Mouse (Mus musculus): ENCODE measurements around the gene Pnp2.

DNA sequence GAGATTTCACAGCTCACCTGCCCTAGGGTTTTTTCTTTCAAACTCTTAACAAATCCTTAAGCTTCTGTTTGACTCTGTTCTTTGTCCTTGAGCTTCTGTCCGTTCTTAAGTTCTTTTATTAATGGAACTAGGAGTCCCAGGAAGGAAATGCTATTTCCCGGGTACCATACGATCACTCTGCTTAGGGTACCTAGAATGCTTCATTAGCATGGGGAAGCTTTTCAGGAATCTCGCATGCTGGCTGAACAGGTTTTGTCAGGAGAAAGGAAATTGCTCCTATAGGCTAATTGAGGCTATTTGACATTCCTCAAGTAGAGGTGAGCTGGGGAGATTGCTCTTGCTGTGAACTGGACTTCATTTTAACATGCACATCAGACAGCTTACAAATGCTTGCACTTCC is 17.9 kb downstream of the Pnp2 start:
- no peak for TF ChIP-seq USF1 (IDR thresholded peaks at IDR 0.05; ENCODE audit: low read depth)
- no peak for TF ChIP-seq POLR2A (IDR thresholded peaks at IDR 0.05; ENCODE audit: insufficient read length, low read depth)
- no peak for TF ChIP-seq POLR2AphosphoS2 (IDR thresholded peaks at IDR 0.05; ENCODE audit: insufficient read length, low read depth)
- no peak for TF ChIP-seq MAX (IDR thresholded peaks at IDR 0.05; ENCODE audit: low read depth)
- TF ChIP-seq TCF3 (IDR thresholded peaks at IDR 0.05; ENCODE audit: insufficient read length, low read depth), result no peak
- TF ChIP-seq MYOD1 (IDR thresholded peaks at IDR 0.05; ENCODE audit: control insufficient read depth in 1 of 3, insufficient read length in 2 of 3, low read depth in 2 of 3), result no peak
- no peak for TF ChIP-seq REST (IDR thresholded peaks at IDR 0.05; ENCODE audit: insufficient read depth, insufficient read length)
- no peak for TF ChIP-seq SRF (IDR thresholded peaks at IDR 0.05; ENCODE audit: control insufficient read depth, insufficient read length, low read depth)
- TF ChIP-seq E2F4 (IDR thresholded peaks at IDR 0.05; ENCODE audit: insufficient read depth), result no peak
- no peak for TF ChIP-seq CEBPB (IDR thresholded peaks at IDR 0.05; ENCODE audit: insufficient read depth, poor library complexity, severe bottlenecking)
- TF ChIP-seq MYOG (IDR thresholded peaks at IDR 0.05; ENCODE audit: control insufficient read depth in 1 of 3, insufficient read depth in 1 of 3, insufficient read length in 2 of 3, low read depth in 2 of 3), result no peak
- TF ChIP-seq TCF12 (IDR thresholded peaks at IDR 0.05; ENCODE audit: insufficient read depth, poor library complexity, severe bottlenecking), result no peak

Measured in myocyte (in vitro differentiated cells).